Mouse (Mus musculus): ENCODE measurements around the gene Olfr556. TPM values are rescaled to one million over a fixed set of nuclear protein-coding genes. Genes with fewer than 3 reads are reported as not detected.
A peak's percentile ranks its signal among the peaks of the same experiment; 100 is the strongest.

The Olfr556 gene
- polyA plus RNA-seq, 1 experiment, result not detected

GRCm38 (mm10) chr7:102686944-102687501 lies 22.3 kb downstream of the Olfr556 start, which contains the start of gene Trim68:
Gene Trim68 (minus strand): TSS chr7:102687327.
- H3K27ac ChIP-seq (ENCODE audit: insufficient read depth, low read depth, low read length), result no peak within 1 kb of the TSS; the same call in 1 of the 2 replicates

GRCm38 (mm10) chr7:102695358-102696125 lies 30.8 kb downstream of the Olfr556 start, which contains the start of gene Olfr557:
Gene Olfr557 (plus strand): TSS chr7:102695910.
- H3K4me1 ChIP-seq (ENCODE audit: control insufficient read depth, insufficient read depth, low read length), result no peaks in the 10 kb centered on the region
- no peak within 1 kb of the TSS for H3K4me3 ChIP-seq (ENCODE audit: insufficient read depth, low read length)
- no peak for TF ChIP-seq CTCF (IDR thresholded peaks at IDR 0.05; ENCODE audit: low read depth, low read length)
- no peak for TF ChIP-seq POLR2A (IDR thresholded peaks at IDR 0.05; ENCODE audit: borderline replicate concordance, low read depth, low read length)
- H3K27ac ChIP-seq (ENCODE audit: insufficient read depth, low read depth, low read length), result no peak within 1 kb of the TSS

More at GRCm38 (mm10) chr7:102686944-102687501, 22.3 kb downstream of the Olfr556 start, which contains the start of gene Trim68:
- H3K4me1 ChIP-seq (ENCODE audit: control insufficient read depth, insufficient read depth, low read length), result no peaks in the 10 kb centered on the region; the same call in 1 of the 2 replicates
- H3K4me3 ChIP-seq (ENCODE audit: insufficient read depth, low read length), result peak within 1 kb of the TSS; percentile 77
- TF ChIP-seq POLR2A (IDR thresholded peaks at IDR 0.05; ENCODE audit: borderline replicate concordance, low read depth, low read length), result no peak
- no peak for TF ChIP-seq CTCF (IDR thresholded peaks at IDR 0.05; ENCODE audit: low read depth, low read length)

GRCm38 (mm10) chr7:102698461-102698860 lies 33.8 kb downstream of the Olfr556 start:
- Histone ChIP-seq H3K27ac (ENCODE audit: insufficient read depth, low read depth, low read length) (no peak overlapping the region), H3K4me1 (ENCODE audit: control insufficient read depth, insufficient read depth, low read length) (no peaks in the 10 kb centered on the region), H3K4me3 (ENCODE audit: insufficient read depth, low read length) (no peak overlapping the region)
- TF ChIP-seq POLR2A (IDR thresholded peaks at IDR 0.05; ENCODE audit: borderline replicate concordance, low read depth, low read length) (no peak), CTCF (IDR thresholded peaks at IDR 0.05; ENCODE audit: low read depth, low read length) (no peak)

GRCm38 (mm10) chr7:102701915-102702314 lies 37.2 kb downstream of the Olfr556 start, which contains the start of gene Olfr558:
Gene Olfr558 (plus strand): TSS chr7:102702215.
- H3K4me1 ChIP-seq (ENCODE audit: control insufficient read depth, insufficient read depth, low read length), result no peaks in the 10 kb centered on the region
- H3K4me3 ChIP-seq (ENCODE audit: insufficient read depth, low read length), result no peak within 1 kb of the TSS

GRCm38 (mm10) chr7:102718970-102719369 lies 54.3 kb downstream of the Olfr556 start, which contains the start of gene Olfr33:
Gene Olfr33 (minus strand): TSS chr7:102719070.
- Histone ChIP-seq H3K4me1 (ENCODE audit: control insufficient read depth, insufficient read depth, low read length) (no peaks in the 10 kb centered on the region), H3K27ac (ENCODE audit: insufficient read depth, low read depth, low read length) (no peak within 1 kb of the TSS), H3K4me3 (ENCODE audit: insufficient read depth, low read length) (no peak within 1 kb of the TSS)
- TF ChIP-seq CTCF (IDR thresholded peaks at IDR 0.05; ENCODE audit: low read depth, low read length) (no peak), POLR2A (IDR thresholded peaks at IDR 0.05; ENCODE audit: borderline replicate concordance, low read depth, low read length) (no peak)

More at GRCm38 (mm10) chr7:102701915-102702314, 37.2 kb downstream of the Olfr556 start, which contains the start of gene Olfr558:
- no peak within 1 kb of the TSS for H3K27ac ChIP-seq (ENCODE audit: insufficient read depth, low read depth, low read length)
- no peak for TF ChIP-seq CTCF (IDR thresholded peaks at IDR 0.05; ENCODE audit: low read depth, low read length)

Other genes with a start within 250 kb of the Olfr556 start
- 78.4 and 85.5 TPM in 2 replicates for gene Rrm1, start 223.2 kb upstream of the Olfr556 start, polyA plus RNA-seq (2012; ENCODE audit: insufficient read depth, insufficient read length, missing spikeins)
- not detected in 2 replicates for gene Olfr543, start 183.2 kb upstream of the Olfr556 start, polyA plus RNA-seq (2012; ENCODE audit: insufficient read depth, insufficient read length, missing spikeins)
- gene Olfr544, start 176.6 kb upstream of the Olfr556 start, polyA plus RNA-seq (2012; ENCODE audit: insufficient read depth, insufficient read length, missing spikeins), result not detected in 2 replicates
- not detected in 2 replicates for gene Olfr545, start 165.3 kb upstream of the Olfr556 start, polyA plus RNA-seq (2012; ENCODE audit: insufficient read depth, insufficient read length, missing spikeins)
- not detected in 2 replicates for gene Olfr547, start 130.2 kb upstream of the Olfr556 start, polyA plus RNA-seq (2012; ENCODE audit: insufficient read depth, insufficient read length, missing spikeins)
- not detected in 2 replicates for gene Olfr548-ps1, start 124.0 kb upstream of the Olfr556 start, polyA plus RNA-seq (2012; ENCODE audit: insufficient read depth, insufficient read length, missing spikeins)
- gene Olfr549, start 115.0 kb upstream of the Olfr556 start, polyA plus RNA-seq (2012; ENCODE audit: insufficient read depth, insufficient read length, missing spikeins), result not detected in 2 replicates
- gene Trim21, start 99.4 kb upstream of the Olfr556 start, polyA plus RNA-seq (2012; ENCODE audit: insufficient read depth, insufficient read length, missing spikeins), result 38.1 and 42.5 TPM in 2 replicates
- not detected in 2 replicates for gene Olfr550, start 93.5 kb upstream of the Olfr556 start, polyA plus RNA-seq (2012; ENCODE audit: insufficient read depth, insufficient read length, missing spikeins)
- not detected in 2 replicates for gene Olfr551, start 73.0 kb upstream of the Olfr556 start, polyA plus RNA-seq (2012; ENCODE audit: insufficient read depth, insufficient read length, missing spikeins)
- gene Olfr552, start 67.1 kb upstream of the Olfr556 start, polyA plus RNA-seq (2012; ENCODE audit: insufficient read depth, insufficient read length, missing spikeins), result not detected in 2 replicates
- gene Olfr553, start 46.7 kb upstream of the Olfr556 start, polyA plus RNA-seq (2012; ENCODE audit: insufficient read depth, insufficient read length, missing spikeins), result not detected in 2 replicates
- gene Olfr554, start 26.5 kb upstream of the Olfr556 start, polyA plus RNA-seq (2012; ENCODE audit: insufficient read depth, insufficient read length, missing spikeins), result not detected in 2 replicates
- not detected in 2 replicates for gene Olfr555, start 6.1 kb upstream of the Olfr556 start, polyA plus RNA-seq (2012; ENCODE audit: insufficient read depth, insufficient read length, missing spikeins)
- gene Trim68, start 22.4 kb downstream of the Olfr556 start, polyA plus RNA-seq (2012; ENCODE audit: insufficient read depth, insufficient read length, missing spikeins), result 9.3 and 10.5 TPM in 2 replicates
- not detected in 2 replicates for gene Olfr557, start 31.0 kb downstream of the Olfr556 start, polyA plus RNA-seq (2012; ENCODE audit: insufficient read depth, insufficient read length, missing spikeins)
- gene Olfr558, start 37.3 kb downstream of the Olfr556 start, polyA plus RNA-seq (2012; ENCODE audit: insufficient read depth, insufficient read length, missing spikeins), result not detected in 2 replicates
- not detected in 2 replicates for gene Olfr33, start 54.2 kb downstream of the Olfr556 start, polyA plus RNA-seq (2012; ENCODE audit: insufficient read depth, insufficient read length, missing spikeins)
- gene Olfr559, start 62.6 kb downstream of the Olfr556 start, polyA plus RNA-seq (2012; ENCODE audit: insufficient read depth, insufficient read length, missing spikeins), result not detected in 2 replicates
- not detected in 2 replicates for gene Olfr560, start 94.5 kb downstream of the Olfr556 start, polyA plus RNA-seq (2012; ENCODE audit: insufficient read depth, insufficient read length, missing spikeins)
- not detected in 2 replicates for gene Olfr78, start 94.6 kb downstream of the Olfr556 start, polyA plus RNA-seq (2012; ENCODE audit: insufficient read depth, insufficient read length, missing spikeins)
- not detected in 2 replicates for gene Olfr561, start 106.3 kb downstream of the Olfr556 start, polyA plus RNA-seq (2012; ENCODE audit: insufficient read depth, insufficient read length, missing spikeins)
- gene Olfr564, start 138.6 kb downstream of the Olfr556 start, polyA plus RNA-seq (2012; ENCODE audit: insufficient read depth, insufficient read length, missing spikeins), result not detected in 2 replicates
- gene Olfr566, start 193.9 kb downstream of the Olfr556 start, polyA plus RNA-seq (2012; ENCODE audit: insufficient read depth, insufficient read length, missing spikeins), result not detected in 2 replicates
- not detected in 2 replicates for gene Olfr568, start 212.2 kb downstream of the Olfr556 start, polyA plus RNA-seq (2012; ENCODE audit: insufficient read depth, insufficient read length, missing spikeins)
- not detected in 2 replicates for gene Olfr569, start 226.0 kb downstream of the Olfr556 start, polyA plus RNA-seq (2012; ENCODE audit: insufficient read depth, insufficient read length, missing spikeins)
- gene Olfr570, start 229.7 kb downstream of the Olfr556 start, polyA plus RNA-seq (2012; ENCODE audit: insufficient read depth, insufficient read length, missing spikeins), result not detected in 2 replicates